ENCODE assay signal across 10 mouse cellular contexts in the genomic region with DNA sequence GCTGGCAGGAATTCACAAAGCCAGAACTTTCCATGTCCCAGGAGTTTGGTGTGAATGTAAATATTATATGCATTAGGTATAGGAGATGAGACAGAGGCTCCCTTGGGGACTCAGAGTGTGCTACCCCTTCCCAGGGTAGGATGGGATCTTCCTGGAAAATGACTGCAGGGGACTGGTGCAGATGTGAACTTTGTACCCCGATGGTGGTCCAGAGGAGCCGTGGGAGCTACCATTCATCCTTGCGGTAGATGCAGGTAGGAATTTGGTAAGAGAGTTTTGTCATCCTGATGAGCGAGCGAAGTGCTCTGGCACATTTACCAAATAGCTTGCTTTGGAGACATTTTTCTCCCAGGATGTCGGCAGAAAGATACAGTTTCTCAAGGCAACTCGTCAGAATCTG. TPM values are rescaled to one million over a fixed set of nuclear protein-coding genes. Genes with fewer than 3 reads are reported as not detected.
DNase-seq lines count a peak whose midpoint lies in the region; ATAC-seq and TF ChIP-seq lines count a peak whose summit lies in the region.
"Had no signal": no experiment of that assay in that cellular context is flagged by ENCODE, and none has a peak within 500 bp of the region (broad histone marks: within the 10 kb centered on the region; RNA-seq: fewer than 3 reads in every experiment).

No protein-coding gene starts in this region.

- peak overlapping the region; percentile 1; the same call in 1 of the 2 replicates for H3K4me3 ChIP-seq in heart, embryonic 15.5 days
- peak overlapping the region; percentile 20 for H3K4me3 ChIP-seq in lung, adult 2 months (replicated peaks; ENCODE audit: extremely low read depth, low read depth, low read length)
- peak overlapping the region; percentile 6; the same call in 1 of the 2 replicates for H3K4me3 ChIP-seq in embryonic fibroblast, embryonic 13.5 days (ENCODE audit: insufficient read depth, low read length)
- H3K4me3 ChIP-seq in neural tube, embryonic 13.5 days, result peak overlapping the region; percentile 98

- peaks cover 13% of the 10 kb centered on the region; the same call in 1 of the 2 replicates for H3K36me3 ChIP-seq in heart, embryonic 15.5 days
- peaks cover 24% of the 10 kb centered on the region for H3K36me3 ChIP-seq in neural tube, embryonic 13.5 days

- intact Hi-C loops in heart, postnatal 36 days (cut with DNase I), result no loop called here

- TF ChIP-seq POLR2A in lung, adult 2 months (IDR thresholded peaks at IDR 0.05; ENCODE audit: borderline replicate concordance, extremely low read depth, low read depth, low read length), result no peak
- TF ChIP-seq POLR2A in embryonic fibroblast, embryonic 13.5 days (IDR thresholded peaks at IDR 0.05; ENCODE audit: low read depth, low read length), result no peak

- no peak overlapping the region for H3K27ac ChIP-seq in heart, embryonic 15.5 days
- H3K27ac ChIP-seq in embryonic fibroblast, embryonic 13.5 days (ENCODE audit: insufficient read depth, low read length), result no peak overlapping the region
- H3K27ac ChIP-seq in neural tube, embryonic 13.5 days (replicated peaks), result peak overlapping the region; percentile 61

- H3K4me2 ChIP-seq in heart, embryonic 15.5 days, result peak overlapping the region; percentile 12; the same call in 1 of the 2 replicates
- H3K4me2 ChIP-seq in neural tube, embryonic 13.5 days, result peak overlapping the region; percentile 97

- no peak for DNase-seq in heart, postnatal 36 days
- no peak for DNase-seq in lung, adult 2 months
- no peak for DNase-seq in lung, adult 18-20 months
- DNase-seq in testis, postnatal 10 days (ENCODE audit: low spot score), result no peak
- DNase-seq in cerebellum, adult 11-12 months, result no peak
- DNase-seq: lung, postnatal 10 days had no signal

- peaks cover 45% of the 10 kb centered on the region for H3K4me1 ChIP-seq in heart, embryonic 15.5 days (replicated peaks)
- H3K4me1 ChIP-seq in lung, adult 2 months (ENCODE audit: control insufficient read depth, insufficient read depth, low read length), result peaks cover 44% of the 10 kb centered on the region
- H3K4me1 ChIP-seq in embryonic fibroblast, embryonic 13.5 days (ENCODE audit: control insufficient read depth, insufficient read depth, low read length), result peaks cover 16% of the 10 kb centered on the region
- H3K4me1 ChIP-seq in neural tube, embryonic 13.5 days (replicated peaks), result peaks cover 71% of the 10 kb centered on the region

- H3K9me3 ChIP-seq in heart, embryonic 15.5 days (replicated peaks), result no peaks in the 10 kb centered on the region
- H3K9me3 ChIP-seq in neural tube, embryonic 13.5 days, result no peaks in the 10 kb centered on the region

- H3K9ac ChIP-seq in heart, embryonic 15.5 days, result no peak overlapping the region
- H3K9ac ChIP-seq in neural tube, embryonic 13.5 days, result peak overlapping the region; percentile 100

- no peak for ATAC-seq in heart, embryonic 15.5 days (replicated peaks; ENCODE audit: insufficient number of reproducible peaks, insufficient read depth, low FRiP score, low read depth)
- no peak for ATAC-seq in neural tube, embryonic 13.5 days (ENCODE audit: low read depth)

- WGBS in heart, embryonic 15.5 days, result 84% methylated on average over 7 of the region's 7 CpGs
- 36% methylated on average over 7 of the region's 7 CpGs for WGBS in lung, adult 2 months
- 80% methylated on average over 7 of the region's 7 CpGs for WGBS in neural tube, embryonic 13.5 days

- no peak for TF ChIP-seq CTCF in lung, adult 2 months (IDR thresholded peaks at IDR 0.05; ENCODE audit: insufficient read depth, low read length)
- no peak for TF ChIP-seq CTCF in embryonic fibroblast, embryonic 13.5 days (IDR thresholded peaks at IDR 0.05; ENCODE audit: borderline replicate concordance, insufficient read depth, low read length)

- no peaks in the 10 kb centered on the region for H3K27me3 ChIP-seq in heart, embryonic 15.5 days
- no peaks in the 10 kb centered on the region for H3K27me3 ChIP-seq in neural tube, embryonic 13.5 days

RNA-seq across cellular contexts. Expression of a gene that starts 59.7 kb away (rescaled TPM):
- polyA plus RNA-seq in heart, embryonic 15.5 days (2015; fragmentation: Nextera tagmentation; extraction: Ambion mirVana), result 15.1 and 20.5 TPM in 2 replicates
- total RNA-seq in heart, postnatal 36 days (2021), result 10 to 100 TPM; 39.3 to 53.4 TPM
- polyA plus RNA-seq in lung, adult 2 months (2012; rRNA removed), result 2.2 and 2.3 TPM in 2 replicates
- polyA plus RNA-seq in embryonic fibroblast, embryonic 13.5 days (2011; ENCODE audit: insufficient read length, low read depth, missing spikeins), result 0.25 and 0.67 TPM in 2 replicates
- polyA plus RNA-seq in neural tube, embryonic 13.5 days (2015; fragmentation: Nextera tagmentation; extraction: Ambion mirVana), result 1.0 and 2.0 TPM in 2 replicates
- total RNA-seq: common myeloid progenitor, adult 5-6 weeks had no signal

Comparison
In these comparisons a context has a peak if more than half of its experiments do, and no peak if none do; other contexts are left out.
1. H3K4me3 ChIP-seq: peak in every context shown above with its lines; median percentile 98 in neural tube, embryonic 13.5 days; 20 in lung, adult 2 months; 6 in embryonic fibroblast, embryonic 13.5 days; 1 in heart, embryonic 15.5 days.